Mouse (Mus musculus) ovary, postnatal 36 days (tissue): ENCODE data around the gene Hif3a.

Experiments used
- DNase-seq: peaks from one replicate; pipeline ENCODE4 v3.0.0; 2022; ENCODE audit warnings: low spot score, mixed read lengths

Gene Hif3a

DNA sequence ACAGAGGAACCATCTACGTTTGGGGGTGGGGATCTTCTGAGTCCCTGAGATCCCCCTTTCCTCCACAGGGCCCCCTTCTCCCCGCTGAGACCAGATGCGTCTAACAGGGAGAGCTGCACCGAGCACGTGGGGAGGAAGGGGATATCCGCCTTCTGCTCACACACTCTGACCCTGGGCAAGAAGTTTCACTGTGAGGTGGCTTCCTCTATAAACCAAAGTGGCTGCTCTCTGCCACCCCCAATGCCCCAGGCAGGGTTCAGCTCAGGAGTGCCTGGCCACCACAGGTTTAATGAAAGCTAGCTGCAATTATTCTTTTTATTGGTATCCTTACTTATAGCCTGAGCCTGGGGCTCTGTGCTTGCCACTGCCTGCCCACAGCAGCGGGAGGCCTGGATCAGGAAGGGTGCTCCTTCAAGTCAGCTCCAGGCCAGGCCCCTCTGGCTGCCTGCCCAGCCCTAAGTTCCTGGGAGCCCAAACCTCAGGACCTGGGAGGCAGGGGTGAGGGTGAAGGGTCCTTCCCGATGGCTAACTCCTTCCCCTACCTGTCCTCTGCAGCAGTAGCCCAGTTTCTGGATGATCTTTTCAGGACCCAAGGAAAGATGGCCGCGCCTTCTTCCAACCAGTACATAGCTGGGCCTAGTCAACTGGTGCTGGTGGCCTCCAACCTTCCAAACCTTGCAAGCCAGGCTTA lies 37.3 kb downstream of the Hif3a start:
- no peak for DNase-seq

GRCm38 (mm10) chr7:17024141-17024540 lies 38.1 kb downstream of the Hif3a start:
- no peak for DNase-seq

DNA sequence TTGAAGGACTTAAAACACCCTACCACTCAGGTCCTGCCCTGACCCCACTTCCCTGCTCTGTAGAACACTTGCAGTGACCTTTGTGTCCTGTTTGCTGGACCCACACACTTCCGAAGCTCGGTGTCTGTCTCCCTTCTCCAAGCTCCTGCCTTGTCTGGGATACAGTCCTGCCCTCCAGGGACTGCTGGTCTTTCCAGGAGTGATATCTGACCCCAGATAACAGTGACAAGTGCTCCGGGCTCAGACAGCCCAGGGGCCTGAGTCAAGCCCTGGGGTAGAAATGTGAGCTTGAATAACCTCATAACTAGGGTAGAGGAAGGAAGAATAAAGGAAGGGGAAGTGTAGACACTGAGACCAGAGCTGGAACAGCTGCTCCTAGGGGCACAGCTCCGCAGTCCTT lies 38.5 kb downstream of the Hif3a start:
- DNase-seq: no peak

DNA sequence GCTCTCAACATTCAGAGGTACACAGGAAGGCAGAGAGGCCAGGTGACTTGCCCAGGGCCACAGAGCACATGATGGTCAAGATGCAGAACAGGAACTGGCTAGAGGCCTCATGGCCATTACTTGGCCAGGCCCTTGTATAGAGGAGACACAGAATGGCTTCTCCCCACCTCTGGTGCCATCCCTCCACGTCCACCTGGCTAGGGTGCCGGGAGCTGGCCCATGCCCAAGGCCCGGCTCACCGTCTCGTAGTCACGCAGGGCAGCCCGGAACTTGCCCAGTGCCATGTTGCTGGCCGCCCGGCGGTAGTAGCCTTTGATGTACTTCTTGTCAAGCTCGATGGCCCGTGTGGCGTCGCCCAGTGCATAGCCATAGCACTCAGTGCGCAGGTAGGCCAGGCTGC lies 40.1 kb downstream of the Hif3a start:
- DNase-seq: no peak

GRCm38 (mm10) chr7:17019426-17020166 lies 42.6 kb downstream of the Hif3a start:
- no peak for DNase-seq

GRCm38 (mm10) chr7:17017921-17018320 lies 44.3 kb downstream of the Hif3a start:
- DNase-seq: no peak

DNA sequence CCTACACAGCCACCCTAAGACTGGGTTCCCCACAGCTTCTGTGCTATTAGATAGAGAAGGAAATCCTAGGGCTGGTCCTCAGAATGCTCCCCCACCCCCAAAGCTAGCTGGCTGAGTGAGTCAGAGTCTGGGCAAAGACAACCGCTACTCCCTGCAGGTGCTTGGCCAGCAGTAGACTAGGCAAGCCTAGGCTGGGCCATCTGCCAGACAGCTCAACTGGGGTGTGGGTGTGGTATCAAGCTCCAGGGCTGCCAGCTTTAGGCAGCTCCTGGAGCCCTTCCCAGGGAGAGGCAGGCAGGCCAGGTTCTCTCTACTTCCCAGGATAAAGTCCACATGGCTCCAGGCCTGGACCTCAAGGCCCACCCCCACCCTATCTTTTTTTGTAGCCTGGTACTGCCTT lies 45.2 kb downstream of the Hif3a start:
- peak; percentile 86 for DNase-seq

GRCm38 (mm10) chr7:17015381-17015780 lies 46.8 kb downstream of the Hif3a start:
- DNase-seq: no peak

GRCm38 (mm10) chr7:17011909-17012590 lies 50.2 kb downstream of the Hif3a start:
- no peak for DNase-seq

GRCm38 (mm10) chr7:17010010-17010347 lies 52.2 kb downstream of the Hif3a start:
- no peak for DNase-seq

DNA sequence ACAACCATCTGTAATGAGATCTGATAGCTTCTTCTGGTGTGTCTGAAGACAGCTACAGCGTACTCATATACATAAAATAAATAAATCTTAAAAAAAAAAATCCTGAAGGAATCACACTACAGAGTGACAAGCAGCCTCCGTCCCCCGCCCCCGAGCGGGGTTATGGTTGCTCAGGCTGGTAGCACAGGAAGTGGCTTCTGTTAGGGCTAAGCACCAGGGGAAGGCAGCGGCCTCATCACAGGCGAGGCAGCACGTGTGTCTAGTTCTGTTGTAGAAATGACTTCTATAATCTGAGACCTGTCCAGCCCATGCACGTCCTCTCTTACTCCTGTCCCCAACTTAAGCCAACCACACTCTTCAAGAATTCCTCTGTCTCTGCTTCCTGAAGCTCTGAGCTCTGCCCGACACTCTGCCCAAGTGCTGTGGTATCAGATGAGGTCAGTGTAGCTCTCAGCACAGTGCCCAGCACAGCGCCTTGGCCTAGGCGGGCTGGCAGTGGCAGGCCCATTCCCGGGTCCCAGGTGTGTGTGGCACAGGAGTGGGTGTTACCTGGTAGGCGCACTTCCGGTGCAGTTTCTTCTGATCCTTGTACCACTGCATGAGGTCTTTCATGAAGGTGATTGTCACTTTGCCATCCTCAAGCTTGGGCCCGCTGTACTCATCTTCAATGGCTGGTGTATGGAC lies 52.8 kb downstream of the Hif3a start:
- no peak for DNase-seq

GRCm38 (mm10) chr7:17007300-17007699 lies 54.9 kb downstream of the Hif3a start:
- no peak for DNase-seq

GRCm38 (mm10) chr7:17004716-17005115 lies 57.5 kb downstream of the Hif3a start:
- DNase-seq: no peak

DNA sequence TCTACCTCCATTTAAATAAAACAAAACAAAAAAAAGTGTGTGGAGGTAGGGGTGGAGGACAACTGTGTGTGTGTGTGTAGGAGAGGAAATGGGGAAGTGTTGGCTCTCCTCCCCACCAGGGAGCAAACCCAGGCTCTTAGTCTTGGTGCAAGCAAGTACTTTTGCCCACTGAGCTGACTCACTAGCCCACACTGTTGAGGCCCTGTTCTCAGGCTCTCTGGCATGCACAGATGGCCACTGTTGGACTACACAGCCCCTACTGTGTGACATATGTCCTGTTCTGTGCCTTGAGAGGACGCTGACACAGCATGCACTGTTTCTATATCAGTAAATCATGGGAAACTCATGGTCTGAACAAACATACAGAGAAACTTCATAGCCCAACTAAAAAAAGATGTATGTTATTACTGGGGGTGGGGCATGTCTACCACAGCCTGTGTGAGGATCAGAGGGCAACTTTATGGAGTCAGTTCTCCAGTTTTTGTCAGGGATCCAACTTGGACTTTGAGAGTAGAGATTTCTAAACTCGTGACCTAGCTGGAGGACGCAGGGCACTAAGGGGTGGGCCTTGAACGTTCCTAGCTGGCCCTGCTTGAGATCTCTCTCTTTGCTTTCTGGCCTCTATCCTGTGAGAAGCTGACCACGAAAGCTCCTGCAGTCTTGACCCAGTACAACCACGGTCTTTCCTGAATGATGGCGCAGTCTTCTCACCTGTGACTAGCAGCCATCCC lies 58.8 kb downstream of the Hif3a start:
- DNase-seq: no peak

GRCm38 (mm10) chr7:17002375-17003195 lies 59.6 kb downstream of the Hif3a start:
- peak; percentile 72 for DNase-seq

DNA sequence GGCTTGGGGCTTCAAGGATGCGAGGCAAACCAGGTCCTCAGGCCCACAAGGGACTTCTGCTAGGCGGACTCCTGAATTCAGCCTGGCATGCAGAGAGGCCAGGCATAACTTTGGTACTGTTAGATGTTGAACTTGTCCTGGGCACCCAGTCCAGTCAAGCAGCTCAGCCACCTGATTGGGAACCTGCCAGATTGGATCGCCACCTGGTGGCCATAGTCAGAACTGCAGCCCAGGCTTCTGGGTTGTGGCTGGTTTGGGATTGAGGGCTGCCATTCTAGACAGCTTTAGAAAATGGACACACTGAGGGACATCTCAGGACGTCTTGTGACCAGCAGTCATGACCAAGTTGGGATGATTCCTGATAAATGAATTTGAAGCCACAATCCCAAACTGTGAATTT lies 62.6 kb downstream of the Hif3a start:
- peak; percentile 83 for DNase-seq

DNA sequence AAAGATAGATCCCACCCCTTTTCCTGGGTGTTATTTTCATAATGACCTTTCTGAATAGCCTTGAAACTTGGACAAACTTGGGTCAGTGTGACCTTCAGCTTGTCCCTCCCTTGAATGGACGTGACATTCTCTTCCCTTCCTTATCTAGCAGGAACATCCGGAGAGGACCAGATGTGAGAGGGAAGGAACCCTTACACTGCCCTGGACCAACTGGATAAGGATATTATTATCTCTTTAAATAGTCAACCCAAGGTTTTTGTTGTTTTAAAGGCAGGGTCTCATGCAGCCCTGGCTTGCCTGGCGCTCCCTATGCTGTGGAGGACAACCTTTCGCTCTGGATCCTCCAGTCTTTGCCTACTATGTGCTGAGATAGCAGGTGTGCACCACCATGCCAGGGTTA lies 63.0 kb downstream of the Hif3a start:
- DNase-seq: no peak

- no peak for DNase-seq
Measured at GRCm38 (mm10) chr7:16995345-16995744, 66.9 kb downstream of the Hif3a start.

DNA sequence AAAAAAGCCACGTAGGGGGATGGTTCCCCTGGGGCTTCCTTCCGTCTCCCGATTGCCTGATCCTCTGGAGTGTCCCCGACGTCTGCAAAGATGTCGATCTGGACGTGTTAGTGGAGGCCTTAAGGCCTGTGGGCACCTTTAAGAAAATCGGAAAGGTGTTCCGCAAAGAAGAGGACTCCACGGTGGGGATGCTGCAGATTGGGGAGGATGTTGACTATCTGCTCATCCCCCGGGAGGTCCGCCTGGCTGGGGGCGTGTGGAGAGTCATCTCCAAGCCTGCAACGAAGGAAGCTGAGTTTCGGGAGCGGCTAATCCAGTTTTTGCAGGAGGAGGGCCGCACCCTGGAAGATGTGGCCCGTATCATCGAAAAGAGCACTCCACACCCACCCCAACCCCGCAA lies 67.8 kb downstream of the Hif3a start:
- DNase-seq: no peak

DNA sequence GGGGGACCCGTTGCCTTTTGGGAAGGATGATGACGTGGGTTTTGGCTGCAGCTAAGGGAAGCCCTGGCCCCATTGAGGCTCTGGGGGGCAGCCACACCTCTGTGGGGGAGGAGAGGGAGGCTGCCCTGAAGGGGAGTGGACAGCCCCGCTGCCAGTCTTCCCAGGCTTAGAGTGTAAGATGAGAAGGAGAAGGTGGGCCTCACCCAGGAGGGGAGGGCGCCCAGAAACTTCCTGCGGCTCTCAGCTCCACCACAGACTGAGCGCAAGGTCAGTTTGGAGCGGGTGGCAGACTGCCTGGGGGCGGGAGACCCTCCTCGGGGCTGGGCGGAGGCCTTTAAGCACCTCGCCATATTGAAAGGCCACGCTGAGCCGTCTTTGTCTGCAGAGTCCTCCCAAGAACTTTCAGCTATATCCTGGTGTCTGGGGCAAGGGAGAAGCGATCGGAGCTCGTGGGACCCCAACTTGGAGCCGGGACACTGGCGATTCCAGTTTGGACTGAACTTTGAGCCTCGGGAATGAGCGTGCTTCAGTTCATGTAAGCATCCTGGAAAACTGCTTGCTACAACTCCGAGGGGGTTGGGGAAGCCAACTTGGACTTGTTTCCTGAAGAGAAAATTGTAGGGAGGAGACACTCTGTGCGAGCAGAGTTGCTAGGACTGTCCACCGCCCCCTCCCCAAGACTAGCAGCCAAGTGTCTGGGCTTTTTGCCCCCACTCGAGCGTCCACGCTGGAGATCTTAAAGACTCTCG lies 68.4 kb downstream of the Hif3a start:
- DNase-seq: peak; percentile 91
